Mouse (Mus musculus) limb, embryonic 15.5 days (tissue): ENCODE results near the gene Ythdf2. TPM values are rescaled to one million over a fixed set of nuclear protein-coding genes. Genes with fewer than 3 reads are reported as not detected.

Source experiments
- ATAC-seq: fragments of 200-750 bp; cut with Nextera tagmentation; 2 replicates; pipeline ENCODE4 v1.8.0; 2017; ENCODE audit warnings: low read depth, moderate TSS enrichment; ENCODE audit not compliant: insufficient number of reproducible peaks, low FRiP score, low TSS enrichment
- H3K27ac ChIP-seq: fragments of 300-500 bp; sonication (generic); 2 replicates; pipeline ENCODE4 v1.5.1; 2015; ENCODE audit warnings: moderate library complexity, mild to moderate bottlenecking, inconsistent platforms
- H3K27me3 ChIP-seq: fragments of 300-500 bp; sonication (generic); 2 replicates; pipeline ENCODE4 v1.6.1; 2015; ENCODE audit warnings: inconsistent platforms
- H3K36me3 ChIP-seq: fragments of 300-500 bp; sonication (generic); 2 replicates; pipeline ENCODE4 v1.6.1; 2015; ENCODE audit warnings: inconsistent platforms
- H3K4me1 ChIP-seq: fragments of 300-500 bp; sonication (generic); 2 replicates; pipeline ENCODE4 v1.6.1; 2015; ENCODE audit warnings: inconsistent platforms
- H3K4me2 ChIP-seq: fragments of 300-500 bp; sonication (generic); 2 replicates; pipeline ENCODE4 v1.6.1; 2015; ENCODE audit warnings: mild to moderate bottlenecking, inconsistent platforms
- H3K4me3 ChIP-seq: fragments of 300-500 bp; sonication (generic); 2 replicates; pipeline ENCODE4 v1.5.1; 2015; ENCODE audit warnings: mild to moderate bottlenecking, inconsistent platforms
- H3K9ac ChIP-seq: fragments of 300-500 bp; sonication (generic); 2 replicates; pipeline ENCODE4 v1.6.1; 2015; ENCODE audit warnings: inconsistent platforms
- H3K9me3 ChIP-seq: fragments of 300-500 bp; sonication (generic); 2 replicates; pipeline ENCODE4 v1.6.1; 2016; ENCODE audit warnings: inconsistent platforms
- WGBS: fragments of 180-500 bp; shearing (Covaris S2); methylation state at CpG from one replicate; pipeline ENCODE4 v1.1.7; 2015; 5-methylcytosine and 5-hydroxymethylcytosine counted together
- microRNA-seq: library from miRNA; unstranded; fragments of <30 nt; microRNA quantifications from one replicate; pipeline ENCODE4, GENCODE M21; 2016
- polyA plus RNA-seq: library from polyadenylated mRNA; unstranded; fragments of >200 nt; fragmentation: Nextera tagmentation; extraction: Ambion mirVana; gene quantifications from 2 replicates; pipeline ENCODE4 v1.2.1, GENCODE M21; 2015

Ythdf2 gene
- polyA plus RNA-seq, 1 experiment from 2014 or later: 96.7 TPM

GRCm38 (mm10) chr4:132144080-132144841 lies 67.8 kb downstream of the Ythdf2 start, which contains the start of gene Oprd1:
Gene Oprd1, minus strand, starts transcription at chr4:132144486.
- no peak for ATAC-seq
- WGBS: 1% methylated on average over 87 of the region's 89 CpGs
- no peaks in the 10 kb centered on the region for H3K36me3 ChIP-seq
- H3K4me1 ChIP-seq: peaks cover 11% of the 10 kb centered on the region
- peaks cover 64% of the 10 kb centered on the region for H3K27me3 ChIP-seq
- H3K9ac ChIP-seq: 0 out of 2 replicates have a peak within 1 kb of the TSS, but pooled peaks have one; percentile 7
- peak within 1 kb of the TSS; percentile 46 for H3K4me3 ChIP-seq
- no peak within 1 kb of the TSS for H3K27ac ChIP-seq
- no peaks in the 10 kb centered on the region for H3K9me3 ChIP-seq
- H3K4me2 ChIP-seq: peak within 1 kb of the TSS; percentile 94

DNA sequence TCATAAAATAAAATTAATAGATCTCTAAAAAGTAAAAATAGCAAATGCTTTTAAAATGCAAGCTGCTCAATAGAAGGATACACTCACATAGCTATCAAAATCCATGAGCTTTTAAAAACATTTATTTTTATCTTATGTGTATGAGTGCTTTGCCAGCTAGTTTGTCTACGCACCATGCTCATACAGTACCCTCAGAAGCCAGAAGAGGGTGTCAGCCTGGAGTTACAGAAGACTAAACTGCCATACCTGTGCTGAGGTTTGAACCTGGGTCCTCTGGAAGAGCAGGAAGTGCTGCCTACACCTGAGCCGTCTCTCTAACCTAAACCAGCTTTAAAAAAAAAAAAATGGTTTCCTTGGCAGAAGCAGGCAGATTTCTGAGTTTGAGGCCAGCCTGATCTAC lies 73.5 kb downstream of the Ythdf2 start:
- Histone ChIP-seq H3K36me3 (no peaks in the 10 kb centered on the region), H3K4me1 (peaks cover 4% of the 10 kb centered on the region), H3K9ac (no peak overlapping the region), H3K9me3 (no peaks in the 10 kb centered on the region), H3K27ac (no peak overlapping the region), H3K4me2 (no peak overlapping the region), H3K27me3 (peaks cover 35% of the 10 kb centered on the region), H3K4me3 (no peak overlapping the region)
- ATAC-seq: no peak
- 91% methylated on average over 2 of the region's 2 CpGs for WGBS

GRCm38 (mm10) chr4:132137013-132137412 lies 75.1 kb downstream of the Ythdf2 start:
- Histone ChIP-seq H3K27me3 (peaks cover 18% of the 10 kb centered on the region), H3K27ac (no peak overlapping the region), H3K4me3 (no peak overlapping the region), H3K4me2 (no peak overlapping the region), H3K9me3 (no peaks in the 10 kb centered on the region), H3K9ac (no peak overlapping the region), H3K4me1 (0 out of 2 replicates have a peak, but pooled peaks cover 3% of the 10 kb centered on the region), H3K36me3 (no peaks in the 10 kb centered on the region)
- 70% methylated on average over 7 of the region's 7 CpGs for WGBS
- ATAC-seq: no peak

Small RNA genes within 50 kb of the gene (microRNA-seq; reads per million reads assigned to microRNA genes)
- gene Gm22033: not detected

Other genes starting within 250 kb of the Ythdf2 start
- 0.10 TPM in 2 replicates for gene Gm10300, start 137.6 kb downstream of the Ythdf2 start, polyA plus RNA-seq
- gene Epb41, start 137.0 kb downstream of the Ythdf2 start, polyA plus RNA-seq: 57.3 and 59.8 TPM in 2 replicates
- 0.17 and 0.18 TPM in 2 replicates for gene Oprd1, start 67.8 kb downstream of the Ythdf2 start, polyA plus RNA-seq
- gene Gmeb1, start 49.3 kb upstream of the Ythdf2 start, polyA plus RNA-seq: 34.1 and 35.6 TPM in 2 replicates
- gene Taf12, start 62.1 kb upstream of the Ythdf2 start, polyA plus RNA-seq: 48.9 and 49.1 TPM in 2 replicates
- gene Rab42, start 91.1 kb upstream of the Ythdf2 start, polyA plus RNA-seq: 1.8 and 2.7 TPM in 2 replicates
- gene Trnau1ap, start 117.2 kb upstream of the Ythdf2 start, polyA plus RNA-seq: 61.4 and 68.3 TPM in 2 replicates
- 66.2 and 70.1 TPM in 2 replicates for gene Rcc1, start 141.3 kb upstream of the Ythdf2 start, polyA plus RNA-seq
- 20.1 and 20.9 TPM in 2 replicates for gene Phactr4, start 210.2 kb upstream of the Ythdf2 start, polyA plus RNA-seq